In the genomic region with DNA sequence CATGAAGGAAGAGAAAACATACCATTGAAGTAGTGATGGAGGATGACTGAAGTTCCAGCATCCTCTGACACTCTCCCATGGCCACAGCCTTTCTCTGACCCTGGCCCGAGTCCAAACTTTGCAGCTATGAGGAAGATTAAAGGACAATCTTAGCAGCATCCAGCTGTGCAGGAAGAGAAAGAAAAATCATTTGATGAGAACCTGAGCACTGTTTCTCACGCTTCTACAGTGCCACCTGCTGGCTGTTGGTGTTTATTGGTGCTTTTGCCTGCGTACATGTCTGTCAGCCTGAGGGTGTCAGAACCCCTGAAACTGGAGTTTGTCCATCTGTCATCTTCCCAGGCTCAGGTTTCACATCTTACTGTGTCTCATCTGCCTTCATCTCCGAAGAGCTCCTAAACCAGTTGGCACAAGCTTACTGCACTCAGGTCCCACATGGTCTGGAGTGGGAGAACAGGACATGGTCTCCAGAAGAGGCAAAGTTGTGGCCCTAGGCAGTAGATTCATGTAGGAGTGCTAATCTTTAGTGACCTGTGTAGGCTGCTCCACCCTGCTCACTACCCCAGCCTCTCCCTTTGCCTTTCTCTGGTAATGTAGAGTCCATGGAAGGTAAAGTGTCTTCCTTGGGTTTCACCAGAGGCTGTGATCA, we compare ENCODE assay signal across 8 mouse cellular contexts. TPM values are rescaled to one million over a fixed set of nuclear protein-coding genes. Genes with fewer than 3 reads are reported as not detected.
DNase-seq lines count a peak whose midpoint lies in the region.

No protein-coding gene starts in this region.

- intact Hi-C loops in left cerebral cortex, postnatal 4 days (cut with DNase I): loop anchor here (5.0 kb wide), 2 partner anchors 156 to 331 kb away; no protein-coding TSS in a partner anchor

- DNase-seq in 3T3-L1 (ENCODE audit: low read depth, low spot score): peak; percentile 97
- DNase-seq in adrenal gland, adult 2 months: peak; percentile 77
- peak; percentile 89 for DNase-seq in embryo, embryonic 11 days
- DNase-seq in gonadal fat pad, adult 2 months (ENCODE audit: low read depth): peak; percentile 22
- DNase-seq in kidney, adult 18-20 months: peak; percentile 88
- DNase-seq in left cerebral cortex, postnatal 4 days: peak; percentile 88
- peak; percentile 66 to 84 for DNase-seq in monocyte, adult 2 months (ENCODE audit: low read depth in 1 of 2, low spot score in 2 of 2)
- peak; percentile 67 to 87 for DNase-seq in spleen, postnatal 4 days (ENCODE audit: low spot score in 2 of 2)

RNA-seq across cellular contexts. Expression of a gene that starts 21.7 kb away (rescaled TPM):
- not detected for total RNA-seq in adrenal gland, adult 2 months (2021)
- polyA plus RNA-seq in adrenal gland, adult 2 months (2012; rRNA removed): not detected in 2 replicates
- 0.19 TPM in 1 of 2 replicates, not detected in the other for polyA plus RNA-seq in gonadal fat pad, adult 2 months (2012; rRNA removed)
- total RNA-seq in left cerebral cortex, postnatal 4 days (2021): not detected

Comparison
In these comparisons a context has a peak if more than half of its experiments do, and no peak if none do; other contexts are left out.
1. Peak in every context shown above with its lines: DNase-seq.
2. DNase-seq: peak in every context shown above with its lines; median percentile 97 in 3T3-L1; 89 in embryo, embryonic 11 days; 88 in kidney, adult 18-20 months; 88 in left cerebral cortex, postnatal 4 days; 77 in adrenal gland, adult 2 months; 77 in spleen, postnatal 4 days; 75 in monocyte, adult 2 months; 22 in gonadal fat pad, adult 2 months.